Mouse (Mus musculus) monocyte, adult 2 months (primary cell): ENCODE results near the gene Epha2.

Experiments
- DNase-seq, 2 experiments: peaks; one replicate each; pipeline ENCODE4 v3.0.0; 2022; ENCODE audit warnings: low spot score in 2 of 2, low read depth in 1 of 2

The Epha2 gene

GRCm38 (mm10) chr4:141301116-141301553 is at the start of gene Epha2:
Gene Epha2, plus strand, starts transcription at chr4:141301240.
- DNase-seq: no peak

- no peak for DNase-seq
Measured at GRCm38 (mm10) chr4:141252641-141253040, 48.4 kb upstream of the Epha2 start.

GRCm38 (mm10) chr4:141254234-141254633 is 46.8 kb upstream of the Epha2 start:
- no peak for DNase-seq

GRCm38 (mm10) chr4:141257440-141257839 is 43.6 kb upstream of the Epha2 start:
- no peak for DNase-seq

DNA sequence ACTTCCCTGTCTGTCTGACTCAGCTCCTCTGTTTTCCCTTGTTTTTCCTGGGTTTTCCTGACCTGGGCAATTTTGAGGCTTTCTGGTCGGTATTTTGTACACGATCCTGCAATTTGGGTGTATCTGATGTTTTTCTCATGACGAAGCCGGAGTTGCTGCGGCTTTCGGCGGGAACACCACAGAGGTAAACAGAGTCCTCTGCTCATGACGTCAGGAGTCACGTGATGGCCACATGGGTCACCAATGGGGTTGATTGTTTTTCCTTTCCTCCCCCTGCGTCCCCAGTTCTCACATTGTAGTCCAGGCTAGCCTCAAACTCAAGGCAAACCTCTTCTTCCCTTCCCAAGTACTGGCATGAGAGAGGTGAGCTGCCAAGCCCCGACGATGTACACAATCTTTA is 41.6 kb upstream of the Epha2 start:
- DNase-seq: no peak

- no peak for DNase-seq
Measured at GRCm38 (mm10) chr4:141260007-141260723, 40.9 kb upstream of the Epha2 start.

- no peak for DNase-seq
Measured at GRCm38 (mm10) chr4:141262906-141263637, 38.0 kb upstream of the Epha2 start.

GRCm38 (mm10) chr4:141265979-141266637 is 34.9 kb upstream of the Epha2 start:
- no peak for DNase-seq

- DNase-seq: no peak
Measured at GRCm38 (mm10) chr4:141267250-141267649, 33.8 kb upstream of the Epha2 start.

- peak in 1 of 2 experiments; percentile 40 for DNase-seq
Measured at GRCm38 (mm10) chr4:141267837-141268236, 33.2 kb upstream of the Epha2 start.

DNA sequence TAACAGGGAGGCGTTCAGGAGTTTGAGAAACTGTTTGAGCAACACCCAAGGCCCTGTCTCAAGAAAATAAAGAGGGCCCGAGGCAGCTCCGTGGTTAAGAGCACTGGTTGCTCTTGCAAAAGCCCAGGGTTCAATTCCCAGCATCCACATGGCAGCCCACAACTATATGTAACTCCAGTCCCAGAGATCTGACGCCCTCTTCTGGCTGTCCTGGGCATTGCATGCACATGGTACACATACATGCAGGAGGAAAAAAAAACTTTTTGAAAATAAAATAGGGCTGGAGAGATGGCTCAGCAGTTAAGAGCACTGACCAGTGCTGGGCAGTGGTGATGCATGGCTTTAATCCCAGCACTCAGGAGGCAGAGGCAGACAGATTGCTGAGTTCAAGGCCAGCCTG is 32.7 kb upstream of the Epha2 start:
- DNase-seq: no peak

DNA sequence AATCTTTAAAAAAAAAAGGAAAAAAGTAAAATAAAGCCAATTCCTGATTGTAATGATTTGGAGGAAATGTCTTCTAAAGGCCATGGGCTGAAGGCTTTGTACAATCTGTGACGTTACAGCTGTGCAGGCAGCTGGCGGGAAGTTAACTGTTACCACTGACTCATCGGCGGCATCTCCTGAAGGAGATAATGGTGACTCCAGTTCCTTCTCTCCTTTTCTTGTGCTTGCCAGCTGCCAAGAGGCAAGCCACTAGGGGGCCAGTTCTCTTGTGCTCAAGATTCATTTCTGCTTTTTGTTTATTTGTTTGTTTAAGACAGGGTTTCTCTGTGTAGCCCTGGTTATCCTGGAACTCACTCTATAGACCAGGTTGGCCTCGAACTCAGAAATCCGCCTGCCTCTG is 32.0 kb upstream of the Epha2 start:
- DNase-seq: peak; percentile 33 to 38

DNA sequence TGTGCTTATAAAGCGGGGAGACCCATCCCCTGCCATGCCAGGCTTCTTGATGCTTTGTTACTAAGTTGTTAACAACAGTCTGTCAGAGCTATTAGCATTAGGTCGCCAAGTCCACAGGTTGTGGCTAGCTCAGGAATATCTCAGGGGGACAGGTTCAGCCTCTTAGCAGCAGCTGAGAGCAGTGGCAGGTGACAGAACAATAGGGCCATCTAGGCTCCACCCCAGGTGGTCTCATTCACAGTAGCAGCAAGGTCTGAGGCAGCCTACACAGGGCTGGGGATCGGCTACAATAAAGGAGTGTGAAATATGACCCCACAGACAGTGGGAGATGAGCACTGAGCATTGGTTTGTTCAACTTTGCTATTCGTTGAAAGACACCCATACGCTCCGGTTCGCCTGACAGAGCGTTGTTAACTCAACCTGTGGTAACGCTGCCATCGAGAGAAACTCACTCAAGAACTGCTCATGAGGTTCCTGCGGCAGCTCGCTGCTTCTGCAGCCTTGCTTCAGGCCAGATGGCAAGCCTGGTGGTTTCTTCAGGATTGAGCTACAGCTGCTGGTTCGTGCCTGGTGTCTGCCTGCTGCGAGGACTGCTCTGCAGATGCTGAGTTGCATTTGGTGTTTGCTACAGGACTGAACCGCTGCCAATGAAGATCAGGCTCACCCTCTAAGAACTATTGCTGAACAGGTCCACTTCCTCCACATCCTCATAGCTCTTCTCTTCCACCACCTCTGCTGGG is 30.7 kb upstream of the Epha2 start:
- DNase-seq: no peak

GRCm38 (mm10) chr4:141271228-141271627 is 29.8 kb upstream of the Epha2 start:
- no peak for DNase-seq

DNA sequence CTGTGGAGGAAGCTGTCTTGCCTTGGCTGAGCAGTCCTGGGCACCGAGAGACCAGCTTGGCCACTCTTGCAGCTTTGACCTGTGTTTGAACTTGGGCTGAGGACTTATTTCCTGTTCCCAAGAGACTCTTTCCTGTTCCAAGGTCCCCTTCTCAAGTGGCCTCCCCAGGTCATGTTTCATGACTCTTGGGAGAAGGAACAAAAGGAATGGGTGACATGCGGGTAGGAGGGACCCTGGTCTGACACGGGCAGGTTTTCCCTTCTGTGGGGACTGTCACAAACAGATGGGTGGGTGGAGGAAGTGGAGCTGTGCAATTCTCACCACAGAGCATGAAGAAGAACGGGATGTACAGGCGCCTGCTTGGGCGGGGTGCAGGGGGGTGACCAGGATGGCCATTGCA is 29.3 kb upstream of the Epha2 start:
- peak; percentile 69 to 73 for DNase-seq

DNA sequence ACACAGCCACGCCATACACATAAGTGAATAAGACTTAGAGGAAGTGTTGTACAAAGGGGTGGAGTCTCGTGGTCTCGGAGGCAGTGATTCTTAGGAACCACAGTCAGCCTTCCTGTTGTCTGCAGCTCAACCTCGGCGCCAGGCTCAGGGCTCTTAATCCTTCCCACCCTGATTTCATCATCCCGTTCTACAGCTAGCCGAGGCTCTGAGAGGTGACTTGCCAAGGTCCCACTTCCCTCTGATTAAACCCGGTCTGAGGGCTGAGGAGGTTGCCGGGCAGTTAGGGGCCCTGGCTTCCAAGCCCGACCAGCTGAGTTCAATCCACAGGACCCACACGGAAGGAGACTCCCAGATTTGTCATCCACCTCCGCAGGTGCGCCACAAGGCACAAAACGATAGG is 28.2 kb upstream of the Epha2 start:
- peak; percentile 74 to 84 for DNase-seq

DNA sequence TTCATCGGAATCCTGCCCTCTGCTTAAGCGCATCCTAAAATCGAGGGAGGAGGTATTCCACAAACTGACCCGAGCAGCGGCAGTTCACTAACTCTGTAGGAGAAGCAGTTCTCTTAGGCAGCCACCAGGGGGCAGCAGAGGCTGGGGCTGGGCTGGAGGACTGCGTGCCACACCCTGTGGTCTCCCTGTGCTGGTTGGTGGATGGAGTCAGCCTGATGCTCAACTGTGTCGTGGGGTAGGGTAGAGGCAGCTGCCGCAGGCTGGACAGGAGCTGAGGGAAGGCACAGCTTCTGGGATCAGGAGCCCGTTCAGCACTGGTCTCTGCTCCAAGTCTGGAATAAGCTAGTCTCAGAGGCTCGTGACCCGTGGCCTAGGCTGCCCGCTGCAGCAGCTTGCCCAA is 27.7 kb upstream of the Epha2 start:
- peak; percentile 52 to 77 for DNase-seq

- DNase-seq: no peak
Measured at GRCm38 (mm10) chr4:141274485-141275341, 26.3 kb upstream of the Epha2 start.

DNA sequence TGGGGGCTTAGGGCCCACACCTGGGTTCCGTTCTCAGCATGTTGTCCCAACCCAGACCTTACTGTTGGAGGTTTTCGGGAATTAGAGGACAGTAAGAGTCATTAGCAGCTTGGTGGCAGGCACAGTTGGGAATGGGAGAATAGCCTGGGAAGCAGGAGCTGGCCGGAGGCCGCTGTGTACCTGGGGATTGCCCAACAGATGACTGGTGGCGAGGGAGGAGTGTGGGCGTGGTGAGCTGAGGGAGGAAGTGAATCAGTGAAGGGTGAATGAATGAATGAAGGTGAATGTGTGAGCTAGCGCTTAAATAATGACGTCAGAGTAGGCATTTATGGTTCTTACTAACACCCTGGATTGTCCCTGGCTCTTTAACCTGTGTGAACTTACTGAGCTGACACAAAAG is 23.9 kb upstream of the Epha2 start:
- DNase-seq: no peak

- no peak for DNase-seq
Measured at GRCm38 (mm10) chr4:141278154-141278553, 22.9 kb upstream of the Epha2 start.
